Mouse (Mus musculus) erythroblast, embryonic 14.5 days (primary cell): ENCODE data around the gene D630045J12Rik.

ENCODE experiments used
- GATA1 ChIP-seq: IDR thresholded peaks from 2 replicates; pipeline ENCODE4 v1.6.1; 2012; ENCODE audit warnings: low read length, inconsistent platforms, mixed read lengths
- TAL1 ChIP-seq: IDR thresholded peaks from 3 replicates; pipeline ENCODE4 v1.6.1; 2012; ENCODE audit warnings: low read length, inconsistent platforms, mixed read lengths

GRCm38 (mm10) chr6:38129883-38130282 is 123.9 kb downstream of the D630045J12Rik start:
- TF ChIP-seq TAL1 = no peak
- no peak for TF ChIP-seq GATA1
